Mouse (Mus musculus) brain, embryonic 14.5 days (tissue): ENCODE data around the gene Pip5k1c. TPM values are rescaled to one million over a fixed set of nuclear protein-coding genes. Genes with fewer than 3 reads are reported as not detected.

Source experiments
- DNase-seq: peaks from one replicate; pipeline ENCODE4 v3.0.0-alpha.2; 2011; ENCODE audit warnings: low read depth
- CTCF ChIP-seq: fragments of 200-500 bp; IDR thresholded peaks from 2 replicates; pipeline ENCODE4 v1.5.1; 2012; ENCODE audit warnings: inconsistent platforms, mild to moderate bottlenecking, moderate library complexity, borderline replicate concordance; ENCODE audit not compliant: insufficient read depth, insufficient read length; ENCODE audit errors: extremely low read depth
- POLR2A ChIP-seq: fragments of 200-500 bp; IDR thresholded peaks from 2 replicates; pipeline ENCODE4 v1.6.1; 2012; ENCODE audit warnings: mild to moderate bottlenecking, inconsistent platforms, borderline replicate concordance; ENCODE audit not compliant: poor library complexity, insufficient read depth, insufficient read length, severe bottlenecking; ENCODE audit errors: extremely low read depth
- polyA plus RNA-seq: library from polyadenylated mRNA; depleted of rRNA; stranded (reverse); fragments of >200 nt; gene quantifications from 2 replicates; pipeline ENCODE4 v1.2.3, GENCODE M21; 2012

The Pip5k1c gene
- polyA plus RNA-seq, 1 experiment, result 267 TPM

DNA sequence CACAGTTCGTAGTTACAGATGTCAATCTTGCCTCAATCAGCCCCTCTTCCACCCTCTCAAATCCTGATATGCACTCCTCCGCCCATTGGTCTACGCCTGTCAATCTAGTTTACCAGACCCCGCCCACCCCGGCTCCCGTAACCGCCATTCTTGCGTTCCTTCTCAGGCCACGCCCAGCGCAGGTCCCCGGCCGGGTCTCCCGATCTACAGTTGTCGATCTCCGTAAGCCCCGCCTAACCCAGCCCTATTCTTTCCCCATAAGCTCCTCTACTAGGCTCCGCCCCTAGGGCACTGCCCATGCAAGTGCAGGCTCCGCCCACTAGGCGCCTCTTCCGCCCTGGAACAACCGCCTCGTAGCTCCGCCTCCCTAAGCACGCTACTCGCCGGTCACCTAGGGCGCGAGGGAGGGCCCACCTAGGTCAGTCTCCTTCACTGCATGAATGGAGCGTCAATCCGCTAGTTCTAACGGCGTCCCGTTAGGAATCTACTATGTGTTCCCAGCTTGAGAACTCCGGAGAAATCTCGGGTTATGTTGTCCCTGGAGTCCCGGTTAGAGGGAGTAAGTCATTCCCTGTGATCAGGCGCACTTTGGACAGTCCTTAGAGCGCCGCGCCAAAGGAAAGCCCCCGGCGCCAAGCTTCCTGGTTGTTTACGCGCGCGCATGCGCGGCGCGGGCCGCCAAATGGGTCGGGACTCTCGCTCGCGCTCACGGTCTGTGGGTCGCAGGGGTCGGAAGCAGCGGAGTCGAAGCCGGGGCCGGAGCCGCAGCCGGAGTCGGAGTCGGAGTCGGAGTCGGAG, 28.0 kb downstream of the Pip5k1c start, which contains the start of gene Cactin:
Gene Cactin (plus strand): TSS at position 554 of the 798 bp plus-strand sequence.
- peak; percentile 100 for DNase-seq
- peak; percentile 76 for TF ChIP-seq POLR2A
- TF ChIP-seq CTCF, result peak; percentile 16; the same call in 1 of the 2 replicates

DNA sequence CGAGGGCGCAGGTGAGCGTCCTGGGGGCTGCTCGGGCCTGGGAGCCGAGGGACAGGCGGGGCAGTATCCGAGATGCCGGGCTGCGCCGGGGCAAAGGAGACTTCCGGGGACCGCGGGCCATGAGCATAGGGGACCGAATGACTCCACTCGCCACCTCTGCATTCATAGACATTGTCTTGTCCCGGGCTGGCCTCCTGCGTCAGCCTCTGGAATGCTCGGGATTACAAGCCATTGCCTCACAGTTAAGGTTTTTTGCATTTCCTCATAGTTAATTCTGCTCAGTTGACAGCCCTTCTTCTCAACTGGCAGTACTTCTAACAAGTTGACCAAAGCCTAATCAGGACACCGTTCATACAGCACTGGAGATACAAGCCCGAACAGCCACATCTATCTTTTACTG, 28.7 kb downstream of the Pip5k1c start:
- TF ChIP-seq POLR2A, result no peak
- no peak for TF ChIP-seq CTCF
- no peak for DNase-seq

DNA sequence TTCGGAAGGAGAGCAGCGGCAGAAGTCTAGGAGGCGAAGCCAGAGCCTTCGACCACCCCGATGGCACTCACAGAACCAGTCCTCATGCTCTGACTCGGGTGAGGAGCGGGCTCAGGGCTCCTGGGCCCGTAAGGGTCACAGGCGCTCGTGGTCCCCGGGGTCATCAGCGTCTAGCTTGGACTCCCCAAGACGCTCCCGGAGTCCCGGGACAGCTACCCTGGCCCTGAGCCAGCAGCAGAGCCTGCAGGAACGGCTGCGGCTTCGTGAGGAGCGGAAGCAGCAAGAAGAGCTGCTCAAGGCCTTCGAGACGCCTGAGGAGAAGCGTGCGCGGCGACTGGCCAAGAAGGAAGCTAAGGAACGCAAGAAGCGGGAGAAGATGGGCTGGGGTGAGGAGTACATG, 29.7 kb downstream of the Pip5k1c start:
- DNase-seq, result no peak
- TF ChIP-seq POLR2A (no peak), CTCF (no peak)

DNA sequence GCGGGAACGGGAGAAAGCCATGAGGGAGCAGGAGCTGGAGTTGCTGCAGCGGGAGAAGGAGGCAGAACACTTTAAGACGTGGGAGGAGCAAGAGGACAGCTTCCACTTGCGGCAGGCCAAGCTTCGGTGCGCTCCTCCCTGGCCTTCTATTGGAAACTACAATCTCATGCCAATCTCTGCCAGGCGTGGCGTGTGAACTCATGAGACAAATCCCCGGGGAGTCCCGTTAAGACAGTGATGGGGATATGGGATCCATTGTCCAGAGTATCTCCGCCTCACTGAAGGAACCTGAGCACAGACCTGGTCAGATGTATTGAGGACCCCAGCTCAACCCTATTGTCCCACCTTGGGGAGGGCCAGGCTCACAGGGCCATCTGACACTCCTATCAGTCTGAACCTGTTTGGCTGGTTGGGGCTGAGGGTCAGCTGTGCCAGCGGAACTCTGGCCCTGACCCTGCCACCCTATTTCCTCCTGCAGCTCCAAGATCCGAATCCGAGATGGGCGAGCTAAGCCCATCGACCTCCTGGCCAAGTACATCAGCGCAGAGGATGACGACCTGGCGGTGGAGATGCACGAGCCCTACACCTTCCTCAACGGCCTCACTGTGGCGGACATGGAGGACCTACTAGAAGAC, 30.5 kb downstream of the Pip5k1c start:
- TF ChIP-seq POLR2A (no peak), CTCF (no peak)

DNA sequence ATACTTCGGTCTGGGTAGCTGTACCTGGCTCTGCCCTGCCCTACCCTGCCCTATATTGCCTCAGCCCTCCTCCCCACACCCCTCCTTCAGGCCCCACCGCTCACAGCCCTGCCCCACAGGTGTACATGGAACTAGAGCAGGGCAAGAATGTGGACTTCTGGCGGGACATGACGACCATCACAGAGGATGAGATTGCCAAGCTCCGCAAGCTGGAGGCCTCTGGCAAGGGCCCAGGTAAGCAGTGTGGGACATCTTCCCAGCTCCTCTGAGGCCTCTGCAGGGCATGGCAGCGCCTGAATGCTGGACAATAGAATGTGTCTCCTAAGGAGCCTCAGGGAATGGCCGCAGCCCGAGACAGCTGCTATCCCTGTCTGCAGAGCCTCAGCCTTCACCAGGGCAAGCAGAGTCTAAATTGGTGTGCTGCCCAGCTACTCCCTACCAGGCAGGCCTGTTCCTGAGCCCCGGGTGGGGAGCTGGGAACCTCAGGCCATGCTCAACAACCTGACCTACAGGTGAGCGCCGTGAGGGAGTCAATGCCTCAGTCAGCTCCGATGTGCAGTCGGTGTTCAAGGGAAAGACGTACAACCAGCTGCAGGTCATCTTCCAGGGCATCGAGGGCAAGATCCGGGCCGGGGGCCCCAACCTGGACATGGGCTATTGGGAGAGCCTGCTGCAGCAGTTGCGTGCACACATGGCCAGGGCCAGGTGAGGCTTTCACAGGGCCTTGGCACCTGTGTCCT, 31.2 kb downstream of the Pip5k1c start:
- DNase-seq, result no peak
- TF ChIP-seq CTCF, result no peak
- TF ChIP-seq POLR2A, result no peak

More for the DNA sequence above, 30.5 kb downstream of the Pip5k1c start:
- no peak for DNase-seq

DNA sequence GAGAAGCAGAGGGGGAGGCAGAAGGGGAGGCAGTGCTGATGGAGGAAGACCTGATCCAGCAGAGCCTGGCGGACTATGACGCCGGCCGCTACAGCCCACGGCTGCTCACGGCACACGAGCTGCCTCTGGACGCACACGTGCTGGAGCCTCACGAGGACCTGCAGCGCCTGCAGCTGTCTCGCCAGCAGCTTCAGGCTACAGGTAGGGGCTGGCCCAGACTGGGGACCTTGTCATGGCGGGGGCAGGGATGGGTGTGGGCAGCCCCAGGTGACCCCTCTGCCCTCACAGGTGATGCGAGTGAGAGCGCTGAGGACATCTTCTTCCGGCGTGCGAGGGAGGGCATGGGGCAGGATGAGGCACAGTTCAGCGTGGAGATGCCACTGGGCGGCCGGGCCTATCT, 32.4 kb downstream of the Pip5k1c start:
- TF ChIP-seq POLR2A, result no peak
- no peak for TF ChIP-seq CTCF
- no peak for DNase-seq

DNA sequence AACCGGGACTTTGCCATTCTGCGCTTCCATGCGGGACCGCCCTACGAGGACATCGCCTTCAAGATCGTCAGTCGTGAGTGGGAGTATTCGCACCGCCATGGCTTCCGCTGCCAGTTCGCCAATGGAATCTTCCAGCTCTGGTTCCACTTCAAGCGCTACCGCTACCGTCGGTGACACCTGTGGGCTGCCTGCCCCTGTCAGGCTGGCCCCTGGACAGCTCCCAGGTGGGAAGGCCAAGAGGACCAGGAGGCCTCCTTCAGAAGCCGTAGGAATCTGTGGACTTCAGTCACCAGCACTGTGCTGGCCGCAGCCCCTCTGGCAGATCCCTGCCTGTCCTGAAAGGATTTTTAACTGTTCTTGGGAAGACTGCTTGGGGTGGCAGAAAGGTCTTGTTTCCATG, 33.0 kb downstream of the Pip5k1c start:
- no peak for TF ChIP-seq CTCF
- no peak for TF ChIP-seq POLR2A
- no peak for DNase-seq

DNA sequence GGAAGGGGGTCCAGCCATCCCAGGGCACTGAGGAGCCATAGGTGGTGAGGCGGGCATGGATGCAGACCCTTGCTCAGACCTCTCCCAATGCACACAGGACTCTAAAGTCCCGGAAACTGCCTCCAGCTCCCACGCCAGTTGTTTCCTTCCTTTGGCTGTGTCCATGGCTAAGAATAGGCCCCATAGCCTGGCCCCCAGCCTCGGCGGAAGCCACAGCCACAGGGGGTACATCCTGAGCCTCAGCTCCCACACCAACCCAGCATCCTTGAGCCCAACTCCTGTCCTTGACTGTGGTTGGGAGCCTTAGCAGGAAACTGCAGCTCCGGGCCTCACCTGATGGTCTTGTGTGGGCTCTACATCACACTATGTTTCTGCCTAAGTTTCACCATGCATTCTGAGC, 34.1 kb downstream of the Pip5k1c start:
- DNase-seq, result no peak
- no peak for TF ChIP-seq CTCF
- no peak for TF ChIP-seq POLR2A

DNA sequence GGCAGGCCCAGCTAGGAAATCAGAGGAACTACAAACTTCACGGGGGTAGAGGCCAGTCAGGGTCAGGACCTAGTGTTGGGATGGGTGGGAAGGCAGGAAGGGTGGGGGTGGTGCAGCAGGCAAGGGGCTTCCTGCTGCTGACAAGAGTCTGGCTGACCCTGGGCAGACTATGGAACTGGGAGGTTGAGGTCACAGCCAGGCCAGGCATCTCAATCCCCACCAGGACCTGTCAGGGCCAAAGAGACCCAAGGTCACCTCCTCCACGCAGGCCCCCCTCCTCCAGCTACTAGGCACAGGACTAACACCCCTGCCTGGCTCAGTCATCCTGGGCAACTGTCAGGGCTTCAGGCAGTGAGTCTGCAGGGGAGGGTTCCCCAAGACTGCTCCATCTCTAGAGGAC, 35.2 kb downstream of the Pip5k1c start:
- no peak for TF ChIP-seq POLR2A
- TF ChIP-seq CTCF, result no peak
- DNase-seq, result no peak

DNA sequence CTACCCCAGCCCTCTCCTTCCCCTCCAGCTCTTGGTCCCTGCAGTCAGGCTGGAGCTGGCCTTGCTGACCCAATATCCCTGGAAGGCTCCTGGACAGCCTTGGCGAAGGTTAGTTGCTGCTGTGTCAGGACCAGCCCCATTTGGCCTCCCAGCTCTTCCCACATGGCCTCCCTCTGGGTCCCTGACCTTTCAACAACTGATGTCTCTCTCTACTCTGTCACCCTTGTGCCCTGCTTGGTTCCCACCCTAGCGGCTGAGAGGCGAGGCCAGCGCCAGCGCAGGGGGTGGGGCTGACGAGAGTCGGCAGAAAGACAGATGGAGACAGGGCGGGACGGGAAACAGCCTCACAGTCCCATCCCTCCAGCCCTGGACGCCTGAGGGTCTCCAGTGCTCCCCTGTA, 35.6 kb downstream of the Pip5k1c start, which contains the start of gene Tbxa2r:
Gene Tbxa2r (plus strand): TSS at position 346 of the 400 bp plus-strand sequence.
- no peak for TF ChIP-seq CTCF
- no peak for TF ChIP-seq POLR2A
- DNase-seq, result no peak
